Mouse (Mus musculus): ENCODE results near the gene Sox13.

- TF ChIP-seq NANOG (IDR thresholded peaks at IDR 0.05; ENCODE audit: borderline replicate concordance, low read length) (no peak), CTCF (conservative IDR thresholded peaks at IDR 0.05; ENCODE audit: low read length) (no peak)
Observed at GRCm38 (mm10) chr1:133417113-133417512, 7.1 kb downstream of the Sox13 start.

Data from E14TG2a.4 (cell line).